Mouse (Mus musculus): ENCODE measurements around the gene Hspb2. TPM values are rescaled to one million over a fixed set of nuclear protein-coding genes. Genes with fewer than 3 reads are reported as not detected.

Hspb2 gene
- 39.0 and 104 TPM in 2 replicates for polyA plus RNA-seq (2015; fragmentation: Nextera tagmentation; extraction: Ambion mirVana)

- peak; percentile 83 for ATAC-seq (ENCODE audit: insufficient number of reproducible peaks, low FRiP score, low TSS enrichment, low read depth)
- peaks cover 23% of the 10 kb centered on the region for H3K4me1 ChIP-seq
- no peaks in the 10 kb centered on the region for H3K36me3 ChIP-seq
- 46% methylated on average over 14 of the region's 14 CpGs for WGBS
- H3K9me3 ChIP-seq, result no peaks in the 10 kb centered on the region
- H3K9ac ChIP-seq, result no peak within 1 kb of the TSS
- no peaks in the 10 kb centered on the region for H3K27me3 ChIP-seq
- peak within 1 kb of the TSS; percentile 71 for H3K27ac ChIP-seq
- 0 out of 2 replicates have a peak within 1 kb of the TSS, but pooled peaks have one; percentile 10 for H3K4me2 ChIP-seq
- peak within 1 kb of the TSS; percentile 23 for H3K4me3 ChIP-seq
Measured at GRCm38 (mm10) chr9:50752054-50752602, at the start of gene Hspb2. Gene Hspb2, minus strand, starts transcription at chr9:50752354.

GRCm38 (mm10) chr9:50800985-50801384 is 48.8 kb upstream of the Hspb2 start:
- Histone ChIP-seq H3K27me3 (no peaks in the 10 kb centered on the region), H3K36me3 (peaks cover 78% of the 10 kb centered on the region), H3K4me3 (no peak overlapping the region), H3K9me3 (no peaks in the 10 kb centered on the region), H3K9ac (no peak overlapping the region), H3K27ac (no peak overlapping the region), H3K4me1 (no peaks in the 10 kb centered on the region), H3K4me2 (no peak overlapping the region)
- no peak for ATAC-seq (ENCODE audit: insufficient number of reproducible peaks, low FRiP score, low TSS enrichment, low read depth)
- 58% methylated on average over 2 of the region's 2 CpGs for WGBS

GRCm38 (mm10) chr9:50798368-50798767 is 46.2 kb upstream of the Hspb2 start:
- WGBS, result 79% methylated on average over 5 of the region's 5 CpGs
- H3K36me3 ChIP-seq, result peaks cover 72% of the 10 kb centered on the region
- no peak overlapping the region for H3K9ac ChIP-seq
- ATAC-seq (ENCODE audit: insufficient number of reproducible peaks, low FRiP score, low TSS enrichment, low read depth), result no peak
- H3K27me3 ChIP-seq, result no peaks in the 10 kb centered on the region
- no peaks in the 10 kb centered on the region for H3K4me1 ChIP-seq
- no peak overlapping the region for H3K4me3 ChIP-seq
- no peaks in the 10 kb centered on the region for H3K9me3 ChIP-seq
- H3K4me2 ChIP-seq, result no peak overlapping the region
- no peak overlapping the region for H3K27ac ChIP-seq

- no peak overlapping the region for H3K4me3 ChIP-seq
- peaks cover 67% of the 10 kb centered on the region for H3K36me3 ChIP-seq
- WGBS, result 91% methylated on average over 7 of the region's 7 CpGs
- no peak overlapping the region for H3K9ac ChIP-seq
- H3K4me1 ChIP-seq, result no peaks in the 10 kb centered on the region
- H3K27ac ChIP-seq, result no peak overlapping the region
- H3K4me2 ChIP-seq, result no peak overlapping the region
- H3K27me3 ChIP-seq, result no peaks in the 10 kb centered on the region
- ATAC-seq (ENCODE audit: insufficient number of reproducible peaks, low FRiP score, low TSS enrichment, low read depth), result no peak
- H3K9me3 ChIP-seq, result no peaks in the 10 kb centered on the region
Measured at GRCm38 (mm10) chr9:50797641-50798040, 45.5 kb upstream of the Hspb2 start.

- H3K9me3 ChIP-seq, result no peaks in the 10 kb centered on the region
- no peak for ATAC-seq (ENCODE audit: insufficient number of reproducible peaks, low FRiP score, low TSS enrichment, low read depth)
- no peak overlapping the region for H3K4me3 ChIP-seq
- H3K27me3 ChIP-seq, result no peaks in the 10 kb centered on the region
- H3K4me2 ChIP-seq, result no peak overlapping the region
- H3K9ac ChIP-seq, result no peak overlapping the region
- no peak overlapping the region for H3K27ac ChIP-seq
- 85% methylated on average over 8 of the region's 8 CpGs for WGBS
- no peaks in the 10 kb centered on the region for H3K4me1 ChIP-seq
- H3K36me3 ChIP-seq, result peaks cover 69% of the 10 kb centered on the region
Measured at GRCm38 (mm10) chr9:50796776-50797175, 44.6 kb upstream of the Hspb2 start.

GRCm38 (mm10) chr9:50795266-50795665 is 43.1 kb upstream of the Hspb2 start:
- Histone ChIP-seq H3K4me3 (no peak overlapping the region), H3K4me2 (no peak overlapping the region), H3K36me3 (peaks cover 69% of the 10 kb centered on the region), H3K27me3 (no peaks in the 10 kb centered on the region), H3K27ac (no peak overlapping the region), H3K9me3 (no peaks in the 10 kb centered on the region), H3K9ac (no peak overlapping the region), H3K4me1 (no peaks in the 10 kb centered on the region)
- 84% methylated on average over 3 of the region's 3 CpGs for WGBS
- no peak for ATAC-seq (ENCODE audit: insufficient number of reproducible peaks, low FRiP score, low TSS enrichment, low read depth)

- Histone ChIP-seq H3K9ac (no peak overlapping the region), H3K36me3 (peaks cover 75% of the 10 kb centered on the region), H3K4me2 (no peak overlapping the region), H3K4me3 (no peak overlapping the region), H3K4me1 (no peaks in the 10 kb centered on the region), H3K9me3 (no peaks in the 10 kb centered on the region), H3K27ac (no peak overlapping the region), H3K27me3 (no peaks in the 10 kb centered on the region)
- 77% methylated on average over 2 of the region's 2 CpGs for WGBS
- ATAC-seq (ENCODE audit: insufficient number of reproducible peaks, low FRiP score, low TSS enrichment, low read depth), result no peak
Measured at GRCm38 (mm10) chr9:50782155-50782554, 30.0 kb upstream of the Hspb2 start.

GRCm38 (mm10) chr9:50776162-50776760 is 24.1 kb upstream of the Hspb2 start:
- H3K9me3 ChIP-seq, result no peaks in the 10 kb centered on the region
- H3K27me3 ChIP-seq, result no peaks in the 10 kb centered on the region
- no peak for ATAC-seq (ENCODE audit: insufficient number of reproducible peaks, low FRiP score, low TSS enrichment, low read depth)
- H3K36me3 ChIP-seq, result peaks cover 31% of the 10 kb centered on the region
- peak overlapping the region; percentile 91 for H3K4me3 ChIP-seq
- 51% methylated on average over 11 of the region's 11 CpGs for WGBS
- peak overlapping the region; percentile 94; the same call in 1 of the 2 replicates for H3K9ac ChIP-seq
- peak overlapping the region; percentile 90; the same call in 1 of the 2 replicates for H3K27ac ChIP-seq
- H3K4me2 ChIP-seq, result peak overlapping the region; percentile 76
- H3K4me1 ChIP-seq, result peaks cover 7% of the 10 kb centered on the region

- H3K4me3 ChIP-seq, result peak overlapping the region; percentile 91
- no peak for ATAC-seq (ENCODE audit: insufficient number of reproducible peaks, low FRiP score, low TSS enrichment, low read depth)
- H3K27ac ChIP-seq, result peak overlapping the region; percentile 90
- no peaks in the 10 kb centered on the region for H3K9me3 ChIP-seq
- H3K4me1 ChIP-seq, result peaks cover 7% of the 10 kb centered on the region
- peak overlapping the region; percentile 76 for H3K4me2 ChIP-seq
- under 1% methylated on average over 30 of the region's 30 CpGs for WGBS
- peaks cover 28% of the 10 kb centered on the region for H3K36me3 ChIP-seq
- no peaks in the 10 kb centered on the region for H3K27me3 ChIP-seq
- peak overlapping the region; percentile 94 for H3K9ac ChIP-seq
Measured at GRCm38 (mm10) chr9:50775662-50776126, 23.5 kb upstream of the Hspb2 start.

- peaks cover 7% of the 10 kb centered on the region for H3K4me1 ChIP-seq
- peaks cover 24% of the 10 kb centered on the region for H3K36me3 ChIP-seq
- peak; percentile 72 for ATAC-seq (ENCODE audit: insufficient number of reproducible peaks, low FRiP score, low TSS enrichment, low read depth)
- H3K9me3 ChIP-seq, result no peaks in the 10 kb centered on the region
- peak within 1 kb of the TSS; percentile 90 for H3K27ac ChIP-seq
- H3K4me2 ChIP-seq, result peak within 1 kb of the TSS; percentile 76
- H3K9ac ChIP-seq, result peak within 1 kb of the TSS; percentile 94
- under 1% methylated on average over 51 of the region's 51 CpGs for WGBS
- no peaks in the 10 kb centered on the region for H3K27me3 ChIP-seq
- H3K4me3 ChIP-seq, result peak within 1 kb of the TSS; percentile 91
Measured at GRCm38 (mm10) chr9:50774991-50775612, 22.9 kb upstream of the Hspb2 start, which contains the start of the genes Alg9 and 1110032A03Rik. Gene Alg9, plus strand, starts transcription at chr9:50775019. Gene 1110032A03Rik, minus strand, starts transcription at chr9:50775520.

GRCm38 (mm10) chr9:50774026-50774462 is 21.9 kb upstream of the Hspb2 start:
- whole genome bisulfite sequencing, result 59% methylated on average over 4 of the region's 4 CpGs
- H3K27me3 ChIP-seq, result no peaks in the 10 kb centered on the region
- peaks cover 14% of the 10 kb centered on the region; the same call in 1 of the 2 replicates for H3K36me3 ChIP-seq
- peak overlapping the region; percentile 76 for H3K4me2 ChIP-seq
- 0 out of 2 replicates have a peak overlapping the region, but pooled peaks have one; percentile 91 for H3K4me3 ChIP-seq
- ATAC-seq (ENCODE audit: insufficient number of reproducible peaks, low FRiP score, low TSS enrichment, low read depth), result no peak
- H3K9me3 ChIP-seq, result no peaks in the 10 kb centered on the region
- no peak overlapping the region for H3K27ac ChIP-seq
- H3K4me1 ChIP-seq, result peaks cover 12% of the 10 kb centered on the region
- H3K9ac ChIP-seq, result no peak overlapping the region

- H3K36me3 ChIP-seq, result peaks cover 9% of the 10 kb centered on the region; the same call in 1 of the 2 replicates
- H3K27me3 ChIP-seq, result no peaks in the 10 kb centered on the region
- 82% methylated on average over 2 of the region's 2 CpGs for WGBS
- H3K27ac ChIP-seq, result no peak overlapping the region
- no peaks in the 10 kb centered on the region for H3K9me3 ChIP-seq
- no peak overlapping the region for H3K9ac ChIP-seq
- H3K4me1 ChIP-seq, result peaks cover 12% of the 10 kb centered on the region
- no peak for ATAC-seq (ENCODE audit: insufficient number of reproducible peaks, low FRiP score, low TSS enrichment, low read depth)
- no peak overlapping the region for H3K4me2 ChIP-seq
- H3K4me3 ChIP-seq, result no peak overlapping the region
Measured at GRCm38 (mm10) chr9:50770011-50770410, 17.9 kb upstream of the Hspb2 start.
